Mouse (Mus musculus): Measurements from ENCODE around the gene Creld2.

DNA sequence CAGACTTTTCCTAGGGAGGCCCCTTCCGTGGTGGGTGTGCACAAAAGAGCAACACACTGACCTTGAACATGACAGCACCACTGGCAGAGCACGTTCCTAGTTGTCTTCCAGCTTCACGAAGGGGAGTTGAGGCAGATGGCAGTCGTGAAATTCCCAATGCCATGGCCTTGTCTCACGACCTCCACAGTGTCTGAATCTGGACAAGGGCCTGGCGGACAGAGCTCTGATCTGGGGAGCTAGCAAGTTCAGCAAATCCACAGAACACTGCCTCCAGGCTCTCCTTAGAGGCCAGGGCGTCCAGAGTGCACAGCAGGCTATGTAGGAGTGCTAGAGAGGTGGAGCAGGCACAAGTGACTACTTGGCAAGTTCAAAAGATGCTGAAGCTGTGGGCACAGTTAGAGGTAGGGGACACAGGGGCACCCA, 47.5 kb downstream of the Creld2 start:
- TF ChIP-seq POLR2A (IDR thresholded peaks at IDR 0.05; ENCODE audit: low read depth, low read length) (no peak), CTCF (IDR thresholded peaks at IDR 0.05; ENCODE audit: extremely low read depth, insufficient read depth, insufficient read length, insufficient replicate concordance) (no peak)

All from spleen, adult 2 months (tissue).